ENCODE assay signal across 8 mouse cellular contexts in genomic region chr11:107025411-107026321, GRCm38 (mm10). TPM values are rescaled to one million over a fixed set of nuclear protein-coding genes. Genes with fewer than 3 reads are reported as not detected.
DNase-seq lines count a peak whose midpoint lies in the region; ATAC-seq and TF ChIP-seq lines count a peak whose summit lies in the region.

1810010H24Rik (plus strand) TSS chr11:107025681.

- WGBS in heart, embryonic 11.5 days (ENCODE audit: insufficient replicate concordance), result under 1% methylated on average over 45 of the region's 45 CpGs
- WGBS in midbrain, embryonic 10.5 days, result under 1% methylated on average over 45 of the region's 45 CpGs

- no peak for ATAC-seq in heart, embryonic 11.5 days (replicated peaks; ENCODE audit: insufficient number of reproducible peaks, low FRiP score, low TSS enrichment)

- peak within 1 kb of the TSS; percentile 60 for H3K4me3 ChIP-seq in layer of hippocampus, adult 2 months
- H3K4me3 ChIP-seq in heart, embryonic 11.5 days (ENCODE audit: low read depth, low read length), result peak within 1 kb of the TSS; percentile 56
- peak within 1 kb of the TSS; percentile 66 for H3K4me3 ChIP-seq in midbrain, embryonic 10.5 days

- H3K9me3 ChIP-seq in heart, embryonic 11.5 days (replicated peaks; ENCODE audit: control insufficient read depth, low read length), result no peaks in the 10 kb centered on the region
- no peaks in the 10 kb centered on the region for H3K9me3 ChIP-seq in midbrain, embryonic 10.5 days (replicated peaks)

- no peaks in the 10 kb centered on the region for H3K36me3 ChIP-seq in heart, embryonic 11.5 days (ENCODE audit: control insufficient read depth, insufficient read depth, low read length)
- H3K36me3 ChIP-seq in midbrain, embryonic 10.5 days, result no peaks in the 10 kb centered on the region

- DNase-seq in layer of hippocampus, adult 2 months (ENCODE audit: low spot score in 2 of 2), result no peak
- DNase-seq in layer of hippocampus, adult 11-12 months (ENCODE audit: low spot score), result no peak
- peak; percentile 50 for DNase-seq in cerebellum, adult 8-10 months
- DNase-seq in kidney, postnatal 10 days, result peak; percentile 74
- DNase-seq in midbrain, embryonic 10.5 days (ENCODE audit: low spot score), result peak; percentile 56
- peak; percentile 17 to 32 for DNase-seq in thymus, postnatal 36 days
- DNase-seq in layer of hippocampus, postnatal 25 days (ENCODE audit: extremely low spot score in 1 of 2, low spot score in 1 of 2), result no peak

- 0 out of 2 replicates have a peak, but pooled peaks cover 4% of the 10 kb centered on the region for H3K4me1 ChIP-seq in heart, embryonic 11.5 days (ENCODE audit: control insufficient read depth, insufficient read depth, low read length)
- H3K4me1 ChIP-seq in midbrain, embryonic 10.5 days, result peaks cover 51% of the 10 kb centered on the region

- H3K27me3 ChIP-seq in heart, embryonic 11.5 days (ENCODE audit: control insufficient read depth, insufficient read depth, low read length), result peaks cover 3% of the 10 kb centered on the region; the same call in 1 of the 2 replicates
- peaks cover 54% of the 10 kb centered on the region for H3K27me3 ChIP-seq in midbrain, embryonic 10.5 days (ENCODE audit: low read depth, poor library complexity, severe bottlenecking)

- H3K27ac ChIP-seq in layer of hippocampus, adult 2 months, result peak within 1 kb of the TSS; percentile 80
- no peak within 1 kb of the TSS for H3K27ac ChIP-seq in heart, embryonic 11.5 days (ENCODE audit: low read depth, low read length)
- peak within 1 kb of the TSS; percentile 81 for H3K27ac ChIP-seq in midbrain, embryonic 10.5 days (replicated peaks)

- peak within 1 kb of the TSS; percentile 67 for H3K9ac ChIP-seq in heart, embryonic 11.5 days (ENCODE audit: low read depth, low read length)

- TF ChIP-seq CTCF in layer of hippocampus, adult 2 months (conservative IDR thresholded peaks at IDR 0.05), result no peak

- H3K4me2 ChIP-seq in heart, embryonic 11.5 days, result peak within 1 kb of the TSS; percentile 97

RNA-seq across cellular contexts. Expression of gene 1810010H24Rik, which starts in this region (rescaled TPM):
- total RNA-seq in layer of hippocampus, adult 2 months (2021), result 1 to 10 TPM; 3.1 to 3.5 TPM
- polyA plus RNA-seq in heart, embryonic 11.5 days (2014; fragmentation: Nextera tagmentation; extraction: Ambion mirVana), result 1.7 and 2.8 TPM in 2 replicates
- 2.0 and 3.2 TPM in 2 replicates for polyA plus RNA-seq in midbrain, embryonic 10.5 days (2016; fragmentation: Nextera tagmentation; extraction: Ambion mirVana)
- total RNA-seq in layer of hippocampus, postnatal 25 days (2021), result 1 to 10 TPM; 3.1 to 3.6 TPM

Comparison
In these comparisons a context has a peak if more than half of its experiments do, and no peak if none do; other contexts are left out.
1. DNase-seq: peak in cerebellum, adult 8-10 months (single experiment), kidney, postnatal 10 days (single experiment), midbrain, embryonic 10.5 days (single experiment) and thymus, postnatal 36 days (2 of 2); none in layer of hippocampus, adult 2 months (0 of 2), layer of hippocampus, adult 11-12 months (single experiment) and layer of hippocampus, postnatal 25 days (0 of 2).
2. Peak in every context shown above with its lines, with median percentiles within 50 percentile points of each other: H3K4me3 ChIP-seq.